Mouse (Mus musculus): ENCODE measurements around the gene Rph3al. TPM values are rescaled to one million over a fixed set of nuclear protein-coding genes. Genes with fewer than 3 reads are reported as not detected.

Gene Rph3al
- polyA plus RNA-seq, 1 experiment from 2014 or later = 1.7 TPM

- H3K36me3 ChIP-seq (replicated peaks) = no peaks in the 10 kb centered on the region
- WGBS = 41% methylated on average over 5 of the region's 5 CpGs
- H3K9ac ChIP-seq = no peak overlapping the region
- H3K4me1 ChIP-seq = peaks cover 19% of the 10 kb centered on the region
- H3K27me3 ChIP-seq = no peaks in the 10 kb centered on the region
- ATAC-seq (ENCODE audit: low FRiP score) = no peak
- H3K4me3 ChIP-seq (replicated peaks) = no peak overlapping the region
- H3K4me2 ChIP-seq = no peak overlapping the region
- no peaks in the 10 kb centered on the region for H3K9me3 ChIP-seq
- H3K27ac ChIP-seq = no peak overlapping the region
Measured at GRCm38 (mm10) chr11:75947223-75947622, 9.0 kb upstream of the Rph3al start.

GRCm38 (mm10) chr11:75945805-75946450, 7.7 kb upstream of the Rph3al start:
- peak overlapping the region; percentile 50; the same call in 1 of the 2 replicates for H3K27ac ChIP-seq

DNA sequence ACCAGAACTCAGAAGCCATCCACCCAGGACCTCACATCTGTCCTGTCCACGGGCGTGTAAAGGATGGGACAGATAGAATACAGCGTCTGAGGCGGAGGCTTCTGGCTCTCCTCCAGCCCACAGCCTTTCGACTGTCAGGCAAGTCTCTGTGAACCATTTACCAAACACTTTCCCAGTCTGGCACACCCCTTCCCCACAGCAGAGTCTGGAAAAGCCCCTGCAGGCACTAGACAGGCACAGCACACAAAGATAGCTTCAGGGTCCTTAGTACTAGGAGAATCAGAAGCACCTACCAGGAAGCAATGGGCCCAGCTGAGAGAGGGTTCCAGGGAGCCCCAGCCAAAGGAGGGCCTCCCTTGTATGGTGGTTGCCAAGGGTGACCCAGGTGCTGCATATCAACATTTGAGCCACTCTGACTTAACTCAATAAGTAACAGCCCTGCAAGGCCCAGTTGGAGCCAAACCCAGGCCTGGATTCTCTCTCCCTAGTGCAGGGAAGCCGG, 808 bp downstream of the Rph3al start:
- Histone ChIP-seq H3K4me3 (replicated peaks) (no peak overlapping the region), H3K9ac (no peak overlapping the region), H3K27ac (peak overlapping the region; percentile 50; the same call in 1 of the 2 replicates), H3K36me3 (replicated peaks) (no peaks in the 10 kb centered on the region), H3K4me2 (0 out of 2 replicates have a peak overlapping the region, but pooled peaks have one; percentile 15), H3K4me1 (peaks cover 23% of the 10 kb centered on the region), H3K9me3 (no peaks in the 10 kb centered on the region), H3K27me3 (no peaks in the 10 kb centered on the region)
- WGBS = 46% methylated on average over 6 of the region's 6 CpGs
- ATAC-seq (ENCODE audit: low FRiP score) = 0 out of 2 replicates have a peak, but pooled peaks have one; percentile 36

More at GRCm38 (mm10) chr11:75945805-75946450, 7.7 kb upstream of the Rph3al start:
- Histone ChIP-seq H3K9ac (no peak overlapping the region), H3K27me3 (no peaks in the 10 kb centered on the region), H3K9me3 (no peaks in the 10 kb centered on the region), H3K4me2 (no peak overlapping the region), H3K4me3 (replicated peaks) (no peak overlapping the region), H3K4me1 (peaks cover 19% of the 10 kb centered on the region), H3K36me3 (replicated peaks) (no peaks in the 10 kb centered on the region)
- 0 out of 2 replicates have a peak, but pooled peaks have one; percentile 20 for ATAC-seq (ENCODE audit: low FRiP score)
- 11% methylated on average over 9 of the region's 9 CpGs for WGBS

- WGBS = 68% methylated on average over 7 of the region's 7 CpGs
- H3K27ac ChIP-seq = no peak overlapping the region; the same call in 1 of the 2 replicates
- H3K9me3 ChIP-seq = no peaks in the 10 kb centered on the region
- no peaks in the 10 kb centered on the region for H3K36me3 ChIP-seq (replicated peaks)
- H3K9ac ChIP-seq = no peak overlapping the region
- H3K4me3 ChIP-seq (replicated peaks) = no peak overlapping the region
- no peak for ATAC-seq (ENCODE audit: low FRiP score)
- H3K4me2 ChIP-seq = no peak overlapping the region
- H3K4me1 ChIP-seq = peaks cover 23% of the 10 kb centered on the region
- H3K27me3 ChIP-seq = no peaks in the 10 kb centered on the region
Measured at GRCm38 (mm10) chr11:75935819-75936430, 2.3 kb downstream of the Rph3al start.

DNA sequence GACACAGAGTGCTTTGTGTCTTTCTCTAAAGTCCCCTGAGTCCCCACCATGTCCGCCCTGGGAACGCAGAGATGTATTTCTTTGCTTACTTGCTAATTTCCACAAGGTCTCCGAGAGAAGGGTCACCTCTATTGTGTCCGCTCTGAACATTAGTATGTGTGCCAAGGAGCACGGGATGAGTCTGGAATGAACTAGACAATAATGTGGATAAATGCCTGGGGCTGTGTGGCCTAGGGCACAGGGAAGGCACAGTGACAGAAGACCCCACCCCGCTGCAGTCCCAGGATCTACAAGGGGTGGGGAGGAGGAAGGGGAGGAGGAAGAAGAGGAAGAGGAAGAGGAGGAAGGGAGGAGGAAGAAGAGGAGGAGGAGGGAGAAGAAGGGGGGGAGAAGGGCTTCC, 3.8 kb downstream of the Rph3al start:
- Histone ChIP-seq H3K27ac (no peak overlapping the region), H3K36me3 (replicated peaks) (no peaks in the 10 kb centered on the region), H3K4me2 (no peak overlapping the region), H3K27me3 (no peaks in the 10 kb centered on the region), H3K9ac (no peak overlapping the region), H3K9me3 (no peaks in the 10 kb centered on the region), H3K4me1 (peaks cover 23% of the 10 kb centered on the region), H3K4me3 (replicated peaks) (no peak overlapping the region)
- ATAC-seq (ENCODE audit: low FRiP score) = no peak
- 60% methylated on average over 6 of the region's 6 CpGs for WGBS

- ATAC-seq (ENCODE audit: low FRiP score) = no peak
- no peaks in the 10 kb centered on the region for H3K27me3 ChIP-seq
- H3K9me3 ChIP-seq = no peaks in the 10 kb centered on the region
- H3K4me2 ChIP-seq = no peak overlapping the region
- H3K4me1 ChIP-seq = peaks cover 23% of the 10 kb centered on the region
- no peaks in the 10 kb centered on the region for H3K36me3 ChIP-seq (replicated peaks)
- H3K9ac ChIP-seq = no peak overlapping the region
- 87% methylated on average over 5 of the region's 5 CpGs for WGBS
- no peak overlapping the region for H3K27ac ChIP-seq
- H3K4me3 ChIP-seq (replicated peaks) = no peak overlapping the region
Measured at GRCm38 (mm10) chr11:75933371-75933770, 4.9 kb downstream of the Rph3al start.

- Histone ChIP-seq H3K4me2 (no peak overlapping the region), H3K27me3 (no peaks in the 10 kb centered on the region; the same call in 1 of the 2 replicates), H3K4me3 (replicated peaks) (no peak overlapping the region), H3K27ac (no peak overlapping the region), H3K4me1 (peaks cover 19% of the 10 kb centered on the region), H3K9ac (no peak overlapping the region), H3K36me3 (replicated peaks) (no peaks in the 10 kb centered on the region), H3K9me3 (no peaks in the 10 kb centered on the region)
- no peak for ATAC-seq (ENCODE audit: low FRiP score)
- WGBS = 57% methylated on average over 11 of the region's 11 CpGs
Measured at GRCm38 (mm10) chr11:75930911-75931678, 7.1 kb downstream of the Rph3al start.

- WGBS = 75% methylated on average over 9 of the region's 9 CpGs
- Histone ChIP-seq H3K4me2 (no peak overlapping the region), H3K4me3 (replicated peaks) (no peak overlapping the region), H3K9ac (no peak overlapping the region), H3K27ac (no peak overlapping the region), H3K27me3 (no peaks in the 10 kb centered on the region; the same call in 1 of the 2 replicates), H3K4me1 (peaks cover 20% of the 10 kb centered on the region), H3K9me3 (no peaks in the 10 kb centered on the region), H3K36me3 (replicated peaks) (no peaks in the 10 kb centered on the region)
- no peak for ATAC-seq (ENCODE audit: low FRiP score)
Measured at GRCm38 (mm10) chr11:75930208-75930607, 8.0 kb downstream of the Rph3al start.

GRCm38 (mm10) chr11:75927881-75928280, 10.3 kb downstream of the Rph3al start:
- H3K9ac ChIP-seq = no peak overlapping the region
- H3K36me3 ChIP-seq (replicated peaks) = no peaks in the 10 kb centered on the region
- H3K4me3 ChIP-seq (replicated peaks) = no peak overlapping the region
- H3K4me2 ChIP-seq = no peak overlapping the region
- no peak overlapping the region for H3K27ac ChIP-seq
- no peaks in the 10 kb centered on the region; the same call in 1 of the 2 replicates for H3K27me3 ChIP-seq
- WGBS = 81% methylated on average over 2 of the region's 2 CpGs
- peaks cover 13% of the 10 kb centered on the region; the same call in 1 of the 2 replicates for H3K4me1 ChIP-seq
- no peaks in the 10 kb centered on the region for H3K9me3 ChIP-seq
- ATAC-seq (ENCODE audit: low FRiP score) = no peak

DNA sequence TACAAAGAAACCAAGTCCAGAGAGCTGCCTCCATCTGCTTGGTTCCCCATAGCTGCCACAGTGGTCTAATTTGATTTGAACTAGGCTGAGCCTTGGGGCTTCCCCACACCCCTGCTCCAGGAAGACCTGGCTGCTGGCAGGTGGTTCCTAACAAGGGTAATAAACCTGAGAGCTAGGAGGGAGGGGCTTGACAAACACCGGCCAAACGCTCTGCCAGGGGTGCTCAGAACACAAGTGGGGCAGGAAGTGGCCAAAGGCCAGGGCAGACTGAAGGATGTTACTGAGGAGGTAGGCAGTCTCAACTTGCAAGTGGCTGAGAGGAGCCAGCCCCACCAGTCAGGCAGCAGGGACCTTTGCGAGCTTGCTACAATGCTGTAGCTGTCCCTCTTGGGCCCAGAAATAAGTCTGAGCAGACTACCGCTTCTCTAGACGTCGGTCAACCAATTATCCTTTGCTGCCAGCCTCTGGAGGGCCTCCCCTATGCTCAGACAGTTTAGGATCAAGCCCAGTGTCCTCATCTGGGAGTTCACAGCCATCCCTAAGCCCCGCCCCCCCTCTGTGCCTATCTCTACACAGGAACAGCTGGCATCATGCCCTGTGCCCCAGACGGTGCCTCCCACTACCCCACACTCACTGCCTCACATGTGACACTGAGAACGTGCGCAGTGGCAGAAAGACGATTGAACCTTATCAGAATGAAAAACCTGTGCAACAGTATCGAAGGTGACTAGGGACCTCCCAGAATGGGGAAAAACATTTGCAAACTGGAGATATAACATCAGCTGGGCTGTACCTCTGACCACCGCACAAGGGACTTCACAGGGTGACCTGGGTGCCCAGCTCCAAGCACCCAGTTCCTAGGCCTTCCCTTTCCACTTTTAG, 11.6 kb downstream of the Rph3al start:
- Histone ChIP-seq H3K4me3 (replicated peaks) (no peak overlapping the region), H3K4me1 (peaks cover 13% of the 10 kb centered on the region; the same call in 1 of the 2 replicates), H3K4me2 (no peak overlapping the region), H3K27ac (no peak overlapping the region), H3K9me3 (no peaks in the 10 kb centered on the region), H3K9ac (no peak overlapping the region), H3K27me3 (no peaks in the 10 kb centered on the region; the same call in 1 of the 2 replicates), H3K36me3 (replicated peaks) (no peaks in the 10 kb centered on the region)
- 72% methylated on average over 13 of the region's 13 CpGs for WGBS
- no peak for ATAC-seq (ENCODE audit: low FRiP score)

GRCm38 (mm10) chr11:75925801-75926200, 12.4 kb downstream of the Rph3al start:
- no peak for ATAC-seq (ENCODE audit: low FRiP score)
- Histone ChIP-seq H3K27me3 (no peaks in the 10 kb centered on the region; the same call in 1 of the 2 replicates), H3K4me3 (replicated peaks) (no peak overlapping the region), H3K9me3 (no peaks in the 10 kb centered on the region), H3K4me1 (peaks cover 13% of the 10 kb centered on the region; the same call in 1 of the 2 replicates), H3K4me2 (no peak overlapping the region), H3K36me3 (replicated peaks) (no peaks in the 10 kb centered on the region), H3K9ac (no peak overlapping the region), H3K27ac (no peak overlapping the region)
- 77% methylated on average over 7 of the region's 7 CpGs for whole genome bisulfite sequencing
